Mouse (Mus musculus) activated CD4-positive, CD25-positive, alpha-beta regulatory T cell, adult 4 months (primary cell): Measurements from ENCODE around the gene Elavl2. TPM values are rescaled to one million over a fixed set of nuclear protein-coding genes. Genes with fewer than 3 reads are reported as not detected.
"Not testable (repeated sequence)": the region's sequence is repeated elsewhere in the genome, so short reads cannot be mapped to it uniquely, and the experiment has no call there.

Source experiments
- ATAC-seq: one replicate; pipeline ENCODE4 v1.8.0; 2017
- polyA plus RNA-seq, 2 experiments: library from polyadenylated mRNA; unstranded; fragments of 100-300 nt; shearing (Covaris generic); gene quantifications; one replicate each; pipeline ENCODE4 v1.2.1; 2017

Elavl2 gene
- polyA plus RNA-seq, 2 experiments from 2014 or later: 0.14 to 0.48 TPM

GRCm38 (mm10) chr4:91310801-91311200 is 89.8 kb downstream of the Elavl2 start:
- no peak for ATAC-seq

- no peak for ATAC-seq
Measured at GRCm38 (mm10) chr4:91297706-91298105, 102.9 kb downstream of the Elavl2 start.

- ATAC-seq: no peak
Measured at GRCm38 (mm10) chr4:91295317-91295716, 105.3 kb downstream of the Elavl2 start.

GRCm38 (mm10) chr4:91291526-91291925 is 109.1 kb downstream of the Elavl2 start:
- ATAC-seq: no peak

GRCm38 (mm10) chr4:91290373-91290772 is 110.2 kb downstream of the Elavl2 start:
- no peak for ATAC-seq

- no peak for ATAC-seq
Measured at GRCm38 (mm10) chr4:91289151-91289550, 111.4 kb downstream of the Elavl2 start.

GRCm38 (mm10) chr4:91268390-91268789 is 132.2 kb downstream of the Elavl2 start:
- ATAC-seq: no peak

GRCm38 (mm10) chr4:91263733-91264440 is 136.7 kb downstream of the Elavl2 start:
- ATAC-seq: no peak

- ATAC-seq: no peak
Measured at GRCm38 (mm10) chr4:91262839-91263238, 137.7 kb downstream of the Elavl2 start.

GRCm38 (mm10) chr4:91260622-91261021 is 140.0 kb downstream of the Elavl2 start:
- no peak for ATAC-seq

- no peak for ATAC-seq
Measured at GRCm38 (mm10) chr4:91248650-91249049, 151.9 kb downstream of the Elavl2 start.

GRCm38 (mm10) chr4:91245136-91245535 is 155.4 kb downstream of the Elavl2 start:
- not testable (repeated sequence) for ATAC-seq

- ATAC-seq: no peak
Measured at GRCm38 (mm10) chr4:91244554-91244953, 156.0 kb downstream of the Elavl2 start.

- ATAC-seq: no peak
Measured at GRCm38 (mm10) chr4:91243896-91244295, 156.7 kb downstream of the Elavl2 start.

GRCm38 (mm10) chr4:91238739-91239485 is 161.7 kb downstream of the Elavl2 start:
- no peak for ATAC-seq

- no peak for ATAC-seq
Measured at GRCm38 (mm10) chr4:91236976-91237375, 163.6 kb downstream of the Elavl2 start.

GRCm38 (mm10) chr4:91234941-91235340 is 165.6 kb downstream of the Elavl2 start:
- ATAC-seq: no peak

- ATAC-seq: no peak
Measured at GRCm38 (mm10) chr4:91233599-91233998, 167.0 kb downstream of the Elavl2 start.

- no peak for ATAC-seq
Measured at GRCm38 (mm10) chr4:91230439-91230863, 170.1 kb downstream of the Elavl2 start.

- no peak for ATAC-seq
Measured at GRCm38 (mm10) chr4:91228341-91228740, 172.2 kb downstream of the Elavl2 start.

- ATAC-seq: no peak
Measured at GRCm38 (mm10) chr4:91223811-91224210, 176.8 kb downstream of the Elavl2 start.

GRCm38 (mm10) chr4:91219322-91219721 is 181.3 kb downstream of the Elavl2 start:
- no peak for ATAC-seq

GRCm38 (mm10) chr4:91213917-91214316 is 186.7 kb downstream of the Elavl2 start:
- ATAC-seq: no peak
